Mouse (Mus musculus): ENCODE measurements around the gene Med19. TPM values are rescaled to one million over a fixed set of nuclear protein-coding genes. Genes with fewer than 3 reads are reported as not detected.

Med19 gene
- polyA plus RNA-seq (2015; fragmentation: Nextera tagmentation; extraction: Ambion mirVana): 12.2 and 14.2 TPM in 2 replicates

GRCm38 (mm10) chr2:84677968-84678880 lies at the start of gene Med19, which contains the start of gene Gm28635:
Med19 (plus strand) TSS chr2:84678402.
Gm28635 (minus strand) TSS chr2:84678041.

DNA sequence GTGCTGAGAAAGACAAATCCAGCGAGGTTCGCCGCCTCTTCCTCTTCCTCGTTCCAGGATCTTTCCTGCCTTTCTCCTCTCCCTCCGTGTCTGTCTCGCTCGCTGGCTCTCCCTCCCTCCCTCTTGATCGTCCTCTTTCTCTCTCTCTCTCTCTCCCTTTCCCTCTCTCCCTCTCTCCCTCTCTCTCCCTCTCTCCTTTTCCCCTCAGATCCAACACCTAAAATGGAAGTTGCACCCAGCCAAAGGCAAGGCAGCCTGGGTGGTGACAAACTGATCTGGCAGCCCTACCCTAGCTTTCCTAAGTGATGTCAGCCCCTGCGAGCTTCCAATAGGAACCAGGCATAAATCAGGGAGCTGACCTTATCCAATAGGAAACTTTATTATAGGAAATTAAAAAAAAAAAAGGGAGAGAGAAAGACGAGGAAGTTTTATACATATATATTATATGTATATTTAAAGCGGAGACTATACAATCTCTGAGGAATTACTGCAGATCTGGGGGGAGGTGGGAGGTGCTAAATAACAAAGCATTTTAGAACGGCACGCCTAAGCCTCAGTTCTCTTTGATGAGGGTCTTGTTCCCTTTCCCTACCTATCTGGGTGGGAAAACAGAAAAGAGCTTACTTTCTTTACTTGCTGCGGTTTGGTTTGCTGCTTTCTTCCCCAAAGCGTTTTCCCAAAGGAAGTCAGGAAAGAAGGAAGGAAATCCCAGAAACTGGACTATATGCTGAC lies 27.6 kb upstream of the Med19 start, which contains the start of gene Ctnnd1:
Gene Ctnnd1 (minus strand): TSS at position 302 of the 732 bp plus-strand sequence.

GRCm38 (mm10) chr2:84658806-84659205 lies 19.4 kb upstream of the Med19 start, which contains the start of gene Btbd18:
Btbd18 (plus strand) TSS chr2:84659079.

GRCm38 (mm10) chr2:84670569-84670933 lies 7.7 kb upstream of the Med19 start, which contains the start of gene Selenoh:
Selenoh (minus strand) TSS chr2:84670770.

GRCm38 (mm10) chr2:84679016-84679415 lies 814 bp downstream of the Med19 start, which contains the start of gene Tmx2:
Tmx2 (minus strand) TSS chr2:84679140.

DNA sequence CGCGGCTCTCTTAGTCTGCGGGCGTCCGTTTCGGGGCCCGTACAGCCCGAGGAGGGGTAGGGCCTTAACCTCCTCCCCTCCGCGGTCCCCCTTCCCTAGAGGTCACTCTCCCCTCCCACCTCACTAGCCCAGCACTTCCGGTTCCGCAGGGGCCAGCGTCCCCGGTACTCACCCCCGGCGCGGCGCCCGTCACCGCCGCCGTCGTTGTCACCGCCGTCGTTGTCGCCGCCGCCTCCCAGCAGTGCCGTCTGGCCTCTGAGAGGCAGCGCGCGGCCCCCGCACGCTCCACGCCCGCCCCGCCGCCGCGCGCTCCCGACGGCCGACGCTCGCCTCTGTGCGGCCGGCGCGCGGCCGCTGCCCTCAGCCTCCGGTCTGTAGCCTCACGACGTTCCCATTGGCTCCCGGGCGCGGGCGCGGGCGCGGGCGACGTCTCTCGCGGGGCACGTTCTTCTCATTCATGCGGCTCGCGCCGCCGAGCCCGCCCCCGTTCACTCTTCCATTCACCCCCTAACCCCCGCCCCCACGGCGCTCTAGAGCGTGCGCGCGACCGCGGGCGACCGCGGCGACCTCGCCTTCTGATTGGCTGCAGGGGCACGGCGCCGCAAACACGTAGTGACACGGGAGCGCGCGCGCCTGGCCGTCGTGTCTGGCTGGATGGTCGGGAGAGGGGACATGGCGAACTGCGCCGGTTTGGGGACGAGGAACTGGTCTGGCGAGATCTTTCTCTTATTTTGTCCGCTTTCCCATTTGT lies 36.8 kb downstream of the Med19 start, which contains the start of gene Zdhhc5:
Gene Zdhhc5 (minus strand): TSS at position 370 of the 751 bp plus-strand sequence.

GRCm38 (mm10) chr2:84727172-84727858 lies 49.1 kb downstream of the Med19 start, which contains the start of gene Clp1:
Clp1 (minus strand) TSS chr2:84727350.

GRCm38 (mm10) chr2:84733579-84734300 lies 55.5 kb downstream of the Med19 start, which contains the start of gene Ypel4:
Ypel4 (plus strand) TSS chr2:84734058.

Other genes starting within 250 kb of the Med19 start
- 20.7 and 23.2 TPM in 2 replicates for gene Tfpi, start 201.6 kb upstream of the Med19 start, polyA plus RNA-seq (2015; fragmentation: Nextera tagmentation; extraction: Ambion mirVana)
- 21.5 and 22.2 TPM in 2 replicates for gene Ctnnd1, start 27.6 kb upstream of the Med19 start, polyA plus RNA-seq (2015; fragmentation: Nextera tagmentation; extraction: Ambion mirVana)
- gene Btbd18, start 19.3 kb upstream of the Med19 start, polyA plus RNA-seq (2015; fragmentation: Nextera tagmentation; extraction: Ambion mirVana): 0.05 and 0.08 TPM in 2 replicates
- gene Selenoh, start 7.6 kb upstream of the Med19 start, polyA plus RNA-seq (2015; fragmentation: Nextera tagmentation; extraction: Ambion mirVana): 60.9 and 74.7 TPM in 2 replicates
- not detected in 2 replicates for gene Gm28635, start 361 bp upstream of the Med19 start, polyA plus RNA-seq (2015; fragmentation: Nextera tagmentation; extraction: Ambion mirVana)
- 55.8 and 69.9 TPM in 2 replicates for gene Tmx2, start 738 bp downstream of the Med19 start, polyA plus RNA-seq (2015; fragmentation: Nextera tagmentation; extraction: Ambion mirVana)
- 13.4 and 17.7 TPM in 2 replicates for gene Zdhhc5, start 36.8 kb downstream of the Med19 start, polyA plus RNA-seq (2015; fragmentation: Nextera tagmentation; extraction: Ambion mirVana)
- 10.5 and 12.6 TPM in 2 replicates for gene Clp1, start 48.9 kb downstream of the Med19 start, polyA plus RNA-seq (2015; fragmentation: Nextera tagmentation; extraction: Ambion mirVana)
- gene Ypel4, start 55.7 kb downstream of the Med19 start, polyA plus RNA-seq (2015; fragmentation: Nextera tagmentation; extraction: Ambion mirVana): 1.5 and 1.6 TPM in 2 replicates
- gene Gm19426, start 65.3 kb downstream of the Med19 start, polyA plus RNA-seq (2015; fragmentation: Nextera tagmentation; extraction: Ambion mirVana): 1.8 and 2.0 TPM in 2 replicates
- gene Serping1, start 97.0 kb downstream of the Med19 start, polyA plus RNA-seq (2015; fragmentation: Nextera tagmentation; extraction: Ambion mirVana): 64.7 and 70.4 TPM in 2 replicates
- 20.2 and 24.6 TPM in 2 replicates for gene Ube2l6, start 120.4 kb downstream of the Med19 start, polyA plus RNA-seq (2015; fragmentation: Nextera tagmentation; extraction: Ambion mirVana)
- gene Smtnl1, start 144.2 kb downstream of the Med19 start, polyA plus RNA-seq (2015; fragmentation: Nextera tagmentation; extraction: Ambion mirVana): 106 and 109 TPM in 2 replicates
- gene Timm10, start 148.6 kb downstream of the Med19 start, polyA plus RNA-seq (2015; fragmentation: Nextera tagmentation; extraction: Ambion mirVana): 67.6 and 83.8 TPM in 2 replicates
- 7.4 and 10.3 TPM in 2 replicates for gene Slc43a1, start 160.4 kb downstream of the Med19 start, polyA plus RNA-seq (2015; fragmentation: Nextera tagmentation; extraction: Ambion mirVana)
- gene Rtn4rl2, start 208.3 kb downstream of the Med19 start, polyA plus RNA-seq (2015; fragmentation: Nextera tagmentation; extraction: Ambion mirVana): 0.45 TPM in 2 replicates

Data from skeletal muscle tissue, postnatal 0 days (tissue).